Mouse (Mus musculus): ENCODE data around the gene Ssr3. TPM values are rescaled to one million over a fixed set of nuclear protein-coding genes. Genes with fewer than 3 reads are reported as not detected.

Ssr3 gene
- total and polyA plus RNA-seq, 2 experiments from 2014 or later = 136 to 141 TPM

GRCm38 (mm10) chr3:65432236-65432635 lies 39.8 kb upstream of the Ssr3 start:
- Histone ChIP-seq H3K36me3 (replicated peaks; ENCODE audit: control insufficient read depth, insufficient read depth, low read length) (no peaks in the 10 kb centered on the region), H3K4me3 (ENCODE audit: low read depth, low read length) (no peak overlapping the region), H3K4me2 (ENCODE audit: low read depth, low read length) (no peak overlapping the region), H3K9ac (replicated peaks; ENCODE audit: low read depth, low read length) (no peak overlapping the region), H3K27ac (ENCODE audit: low read depth) (no peak overlapping the region), H3K27me3 (ENCODE audit: control insufficient read depth, insufficient read depth, low read length) (no peaks in the 10 kb centered on the region), H3K9me3 (replicated peaks; ENCODE audit: control insufficient read depth, low read length) (no peaks in the 10 kb centered on the region), H3K4me1 (ENCODE audit: control insufficient read depth, insufficient read depth) (0 out of 2 replicates have a peak, but pooled peaks cover 9% of the 10 kb centered on the region)
- no peak for ATAC-seq (ENCODE audit: insufficient read depth, low read depth)
- DNase-seq (ENCODE audit: low spot score) = no peak
- WGBS = 79% methylated on average over 5 of the region's 5 CpGs
- TF ChIP-seq CTCF (IDR thresholded peaks at IDR 0.05; ENCODE audit: low read depth) = peak; percentile 11; the same call in 1 of the 2 replicates
- no peak for TF ChIP-seq EP300 (IDR thresholded peaks at IDR 0.05; ENCODE audit: low read depth)

- H3K27ac ChIP-seq (ENCODE audit: low read depth) = no peak overlapping the region
- H3K4me3 ChIP-seq (ENCODE audit: low read depth, low read length) = no peak overlapping the region
- no peaks in the 10 kb centered on the region for H3K9me3 ChIP-seq (replicated peaks; ENCODE audit: control insufficient read depth, low read length)
- no peaks in the 10 kb centered on the region for H3K27me3 ChIP-seq (ENCODE audit: control insufficient read depth, insufficient read depth, low read length)
- no peak for TF ChIP-seq CTCF (IDR thresholded peaks at IDR 0.05; ENCODE audit: low read depth)
- no peak for TF ChIP-seq EP300 (IDR thresholded peaks at IDR 0.05; ENCODE audit: low read depth)
- DNase-seq (ENCODE audit: low spot score) = no peak
- no peak for ATAC-seq (ENCODE audit: insufficient read depth, low read depth)
- WGBS = 78% methylated on average over 3 of the region's 3 CpGs
- H3K9ac ChIP-seq (replicated peaks; ENCODE audit: low read depth, low read length) = no peak overlapping the region
- no peaks in the 10 kb centered on the region for H3K36me3 ChIP-seq (replicated peaks; ENCODE audit: control insufficient read depth, insufficient read depth, low read length)
- H3K4me1 ChIP-seq (ENCODE audit: control insufficient read depth, insufficient read depth) = no peaks in the 10 kb centered on the region
- H3K4me2 ChIP-seq (ENCODE audit: low read depth, low read length) = no peak overlapping the region
Measured at GRCm38 (mm10) chr3:65419706-65420105, 27.3 kb upstream of the Ssr3 start.

GRCm38 (mm10) chr3:65417913-65418594 lies 25.6 kb upstream of the Ssr3 start:
- no peaks in the 10 kb centered on the region for H3K9me3 ChIP-seq (replicated peaks; ENCODE audit: control insufficient read depth, low read length)
- H3K4me2 ChIP-seq (ENCODE audit: low read depth, low read length) = no peak overlapping the region
- ATAC-seq (ENCODE audit: insufficient read depth, low read depth) = no peak
- DNase-seq (ENCODE audit: low spot score) = no peak
- 53% methylated on average over 5 of the region's 5 CpGs for WGBS
- H3K4me1 ChIP-seq (ENCODE audit: control insufficient read depth, insufficient read depth) = no peaks in the 10 kb centered on the region
- H3K36me3 ChIP-seq (replicated peaks; ENCODE audit: control insufficient read depth, insufficient read depth, low read length) = no peaks in the 10 kb centered on the region
- H3K9ac ChIP-seq (replicated peaks; ENCODE audit: low read depth, low read length) = no peak overlapping the region
- no peak overlapping the region for H3K4me3 ChIP-seq (ENCODE audit: low read depth, low read length)
- no peaks in the 10 kb centered on the region for H3K27me3 ChIP-seq (ENCODE audit: control insufficient read depth, insufficient read depth, low read length)
- H3K27ac ChIP-seq (ENCODE audit: low read depth) = no peak overlapping the region
- TF ChIP-seq EP300 (IDR thresholded peaks at IDR 0.05; ENCODE audit: low read depth) (no peak), CTCF (IDR thresholded peaks at IDR 0.05; ENCODE audit: low read depth) (no peak)

GRCm38 (mm10) chr3:65416571-65416970 lies 24.1 kb upstream of the Ssr3 start:
- DNase-seq (ENCODE audit: low spot score) = no peak
- TF ChIP-seq EP300 (IDR thresholded peaks at IDR 0.05; ENCODE audit: low read depth) = no peak
- TF ChIP-seq CTCF (IDR thresholded peaks at IDR 0.05; ENCODE audit: low read depth) = no peak
- Histone ChIP-seq H3K27ac (ENCODE audit: low read depth) (no peak overlapping the region), H3K9me3 (replicated peaks; ENCODE audit: control insufficient read depth, low read length) (no peaks in the 10 kb centered on the region), H3K4me2 (ENCODE audit: low read depth, low read length) (no peak overlapping the region), H3K4me1 (ENCODE audit: control insufficient read depth, insufficient read depth) (no peaks in the 10 kb centered on the region), H3K4me3 (ENCODE audit: low read depth, low read length) (no peak overlapping the region), H3K9ac (replicated peaks; ENCODE audit: low read depth, low read length) (no peak overlapping the region), H3K36me3 (replicated peaks; ENCODE audit: control insufficient read depth, insufficient read depth, low read length) (no peaks in the 10 kb centered on the region), H3K27me3 (ENCODE audit: control insufficient read depth, insufficient read depth, low read length) (no peaks in the 10 kb centered on the region)
- no peak for ATAC-seq (ENCODE audit: insufficient read depth, low read depth)

GRCm38 (mm10) chr3:65407891-65408290 lies 15.5 kb upstream of the Ssr3 start:
- Histone ChIP-seq H3K4me3 (ENCODE audit: low read depth, low read length) (no peak overlapping the region), H3K9me3 (replicated peaks; ENCODE audit: control insufficient read depth, low read length) (no peaks in the 10 kb centered on the region), H3K27ac (ENCODE audit: low read depth) (no peak overlapping the region), H3K9ac (replicated peaks; ENCODE audit: low read depth, low read length) (no peak overlapping the region), H3K36me3 (replicated peaks; ENCODE audit: control insufficient read depth, insufficient read depth, low read length) (no peaks in the 10 kb centered on the region), H3K4me2 (ENCODE audit: low read depth, low read length) (no peak overlapping the region), H3K4me1 (ENCODE audit: control insufficient read depth, insufficient read depth) (no peaks in the 10 kb centered on the region), H3K27me3 (ENCODE audit: control insufficient read depth, insufficient read depth, low read length) (no peaks in the 10 kb centered on the region)
- TF ChIP-seq EP300 (IDR thresholded peaks at IDR 0.05; ENCODE audit: low read depth) = no peak
- TF ChIP-seq CTCF (IDR thresholded peaks at IDR 0.05; ENCODE audit: low read depth) = no peak
- ATAC-seq (ENCODE audit: insufficient read depth, low read depth) (no peak), DNase-seq (ENCODE audit: low spot score) (no peak)

GRCm38 (mm10) chr3:65405781-65406180 lies 13.4 kb upstream of the Ssr3 start:
- H3K4me1 ChIP-seq (ENCODE audit: control insufficient read depth, insufficient read depth) = no peaks in the 10 kb centered on the region
- no peak overlapping the region for H3K4me3 ChIP-seq (ENCODE audit: low read depth, low read length)
- H3K9me3 ChIP-seq (replicated peaks; ENCODE audit: control insufficient read depth, low read length) = no peaks in the 10 kb centered on the region
- ATAC-seq (ENCODE audit: insufficient read depth, low read depth) = no peak
- H3K9ac ChIP-seq (replicated peaks; ENCODE audit: low read depth, low read length) = no peak overlapping the region
- H3K27me3 ChIP-seq (ENCODE audit: control insufficient read depth, insufficient read depth, low read length) = no peaks in the 10 kb centered on the region
- 61% methylated on average over 4 of the region's 4 CpGs for WGBS
- no peak for DNase-seq (ENCODE audit: low spot score)
- H3K27ac ChIP-seq (ENCODE audit: low read depth) = no peak overlapping the region
- H3K4me2 ChIP-seq (ENCODE audit: low read depth, low read length) = no peak overlapping the region
- TF ChIP-seq EP300 (IDR thresholded peaks at IDR 0.05; ENCODE audit: low read depth) (no peak), CTCF (IDR thresholded peaks at IDR 0.05; ENCODE audit: low read depth) (no peak)
- H3K36me3 ChIP-seq (replicated peaks; ENCODE audit: control insufficient read depth, insufficient read depth, low read length) = no peaks in the 10 kb centered on the region
